Mouse (Mus musculus) intestine, embryonic 14.5 days (tissue): ENCODE data around the gene Acd. TPM values are rescaled to one million over a fixed set of nuclear protein-coding genes. Genes with fewer than 3 reads are reported as not detected.

Experiments used
- ATAC-seq: fragments of 200-750 bp; cut with Nextera tagmentation; replicated peaks from 2 replicates; pipeline ENCODE4 v1.8.0; 2017; ENCODE audit warnings: low read depth, moderate number of reproducible peaks, moderate TSS enrichment, moderate library complexity; ENCODE audit not compliant: low FRiP score, low TSS enrichment
- DNase-seq: peaks from one replicate; pipeline ENCODE4 v3.0.0-alpha.2; 2018; ENCODE audit warnings: low spot score
- H3K27ac ChIP-seq: fragments of 300-500 bp; sonication (generic); 2 replicates; pipeline ENCODE4 v1.5.1; 2014; ENCODE audit warnings: low read depth, mild to moderate bottlenecking, control low read depth
- H3K27me3 ChIP-seq: fragments of 300-500 bp; sonication (generic); replicated peaks from 2 replicates; pipeline ENCODE4 v1.6.1; 2014; ENCODE audit warnings: low read length, control low read depth; ENCODE audit not compliant: control insufficient read depth, insufficient read depth
- H3K36me3 ChIP-seq: fragments of 300-500 bp; sonication (generic); 2 replicates; pipeline ENCODE4 v1.6.1; 2014; ENCODE audit warnings: low read length, control low read depth; ENCODE audit not compliant: control insufficient read depth, insufficient read depth
- H3K4me1 ChIP-seq: fragments of 300-500 bp; sonication (generic); replicated peaks from 2 replicates; pipeline ENCODE4 v1.6.1; 2014; ENCODE audit warnings: low read length, control low read depth, mixed read lengths; ENCODE audit not compliant: control insufficient read depth, insufficient read depth
- H3K4me2 ChIP-seq: fragments of 300-500 bp; sonication (generic); 2 replicates; pipeline ENCODE4 v1.6.1; 2014; ENCODE audit warnings: low read length
- H3K4me3 ChIP-seq: fragments of 300-500 bp; sonication (generic); 2 replicates; pipeline ENCODE4 v1.5.1; 2014; ENCODE audit warnings: low read depth, low read length, control low read depth, mixed read lengths
- H3K9ac ChIP-seq: fragments of 300-500 bp; sonication (generic); 2 replicates; pipeline ENCODE4 v1.6.1; 2014; ENCODE audit warnings: mild to moderate bottlenecking, low read length
- H3K9me3 ChIP-seq: fragments of 300-500 bp; sonication (generic); 2 replicates; pipeline ENCODE4 v1.6.1; 2016; ENCODE audit warnings: low read length, control low read depth; ENCODE audit not compliant: control insufficient read depth
- WGBS: fragments of 180-500 bp; shearing (Covaris S2); extraction: QIAGEN DNeasy Blood & Tissue Kit; methylation state at CpG from one replicate; pipeline ENCODE4 v1.1.7; 2014; 5-methylcytosine and 5-hydroxymethylcytosine counted together
- polyA plus RNA-seq: library from polyadenylated mRNA; unstranded; fragments of >200 nt; fragmentation: Nextera tagmentation; extraction: Ambion mirVana; gene quantifications from 2 replicates; pipeline ENCODE4 v1.2.1, GENCODE M21; 2014

The Acd gene
- polyA plus RNA-seq, 1 experiment from 2014 or later = 61.8 TPM

- ATAC-seq (no peak), DNase-seq (no peak)
- Histone ChIP-seq H3K4me3 (no peak overlapping the region), H3K27me3 (no peaks in the 10 kb centered on the region), H3K36me3 (0 out of 2 replicates have a peak, but pooled peaks cover 2% of the 10 kb centered on the region), H3K9me3 (no peaks in the 10 kb centered on the region), H3K27ac (no peak overlapping the region), H3K4me2 (no peak overlapping the region), H3K9ac (no peak overlapping the region), H3K4me1 (no peaks in the 10 kb centered on the region)
- 76% methylated on average over 4 of the region's 4 CpGs for WGBS
These were observed 18.7 kb upstream of the Acd start for GRCm38 (mm10) chr8:105719637-105720036.

- H3K4me3 ChIP-seq = no peak overlapping the region
These were observed 15.5 kb upstream of the Acd start for GRCm38 (mm10) chr8:105716302-105716945.

GRCm38 (mm10) chr8:105715042-105715441, 14.1 kb upstream of the Acd start:
- ATAC-seq (no peak), DNase-seq (no peak)
- Histone ChIP-seq H3K9ac (no peak overlapping the region), H3K36me3 (no peaks in the 10 kb centered on the region), H3K27ac (no peak overlapping the region), H3K4me1 (no peaks in the 10 kb centered on the region), H3K4me3 (no peak overlapping the region), H3K27me3 (no peaks in the 10 kb centered on the region), H3K9me3 (no peaks in the 10 kb centered on the region), H3K4me2 (no peak overlapping the region)
- 72% methylated on average over 6 of the region's 6 CpGs for WGBS

More at GRCm38 (mm10) chr8:105716302-105716945, 15.5 kb upstream of the Acd start:
- DNase-seq (no peak), ATAC-seq (no peak)
- no peaks in the 10 kb centered on the region for H3K27me3 ChIP-seq
- H3K36me3 ChIP-seq = no peaks in the 10 kb centered on the region
- H3K9me3 ChIP-seq = no peaks in the 10 kb centered on the region
- no peaks in the 10 kb centered on the region for H3K4me1 ChIP-seq
- no peak overlapping the region for H3K9ac ChIP-seq
- H3K27ac ChIP-seq = no peak overlapping the region
- H3K4me2 ChIP-seq = no peak overlapping the region
- WGBS = 87% methylated on average over 15 of the region's 15 CpGs

GRCm38 (mm10) chr8:105714139-105714538, 13.2 kb upstream of the Acd start:
- ATAC-seq = peak; percentile 76; the same call in 1 of the 2 replicates

GRCm38 (mm10) chr8:105712286-105712685, 11.4 kb upstream of the Acd start:
- ATAC-seq = no peak
- WGBS = 80% methylated on average over 3 of the region's 3 CpGs

More at GRCm38 (mm10) chr8:105714139-105714538, 13.2 kb upstream of the Acd start:
- Histone ChIP-seq H3K27ac (no peak overlapping the region), H3K4me3 (no peak overlapping the region), H3K27me3 (no peaks in the 10 kb centered on the region), H3K9me3 (no peaks in the 10 kb centered on the region), H3K4me2 (no peak overlapping the region), H3K36me3 (no peaks in the 10 kb centered on the region), H3K4me1 (no peaks in the 10 kb centered on the region), H3K9ac (no peak overlapping the region)
- peak; percentile 97 for DNase-seq
- WGBS = 5% methylated on average over 3 of the region's 3 CpGs

GRCm38 (mm10) chr8:105709317-105709716, 8.4 kb upstream of the Acd start:
- no peak for DNase-seq
- H3K36me3 ChIP-seq = no peaks in the 10 kb centered on the region; the same call in 1 of the 2 replicates
- WGBS = 70% methylated on average over 12 of the region's 14 CpGs
- H3K4me3 ChIP-seq = no peak overlapping the region
- H3K4me2 ChIP-seq = no peak overlapping the region
- no peak overlapping the region for H3K27ac ChIP-seq
- ATAC-seq = no peak
- H3K4me1 ChIP-seq = 0 out of 2 replicates have a peak, but pooled peaks cover 5% of the 10 kb centered on the region
- H3K9me3 ChIP-seq = no peaks in the 10 kb centered on the region
- no peaks in the 10 kb centered on the region for H3K27me3 ChIP-seq
- H3K9ac ChIP-seq = no peak overlapping the region

More at GRCm38 (mm10) chr8:105712286-105712685, 11.4 kb upstream of the Acd start:
- H3K27ac ChIP-seq = no peak overlapping the region
- no peak overlapping the region for H3K9ac ChIP-seq
- H3K4me1 ChIP-seq = no peaks in the 10 kb centered on the region
- H3K27me3 ChIP-seq = no peaks in the 10 kb centered on the region
- DNase-seq = no peak
- no peak overlapping the region for H3K4me2 ChIP-seq
- H3K36me3 ChIP-seq = no peaks in the 10 kb centered on the region
- no peak overlapping the region for H3K4me3 ChIP-seq
- no peaks in the 10 kb centered on the region for H3K9me3 ChIP-seq

GRCm38 (mm10) chr8:105708675-105709074, 7.8 kb upstream of the Acd start:
- no peaks in the 10 kb centered on the region for H3K9me3 ChIP-seq
- ATAC-seq = no peak
- H3K4me1 ChIP-seq = 0 out of 2 replicates have a peak, but pooled peaks cover 5% of the 10 kb centered on the region
- H3K4me2 ChIP-seq = no peak overlapping the region
- H3K27me3 ChIP-seq = no peaks in the 10 kb centered on the region
- peaks cover 6% of the 10 kb centered on the region for H3K36me3 ChIP-seq
- H3K27ac ChIP-seq = no peak overlapping the region
- no peak for DNase-seq
- 92% methylated on average over 8 of the region's 8 CpGs for WGBS
- H3K9ac ChIP-seq = no peak overlapping the region
- no peak overlapping the region for H3K4me3 ChIP-seq

- Histone ChIP-seq H3K9ac (peak within 1 kb of the TSS; percentile 59), H3K27ac (no peak within 1 kb of the TSS), H3K9me3 (no peaks in the 10 kb centered on the region), H3K27me3 (no peaks in the 10 kb centered on the region), H3K4me3 (peak within 1 kb of the TSS; percentile 82), H3K36me3 (peaks cover 13% of the 10 kb centered on the region), H3K4me1 (0 out of 2 replicates have a peak, but pooled peaks cover 5% of the 10 kb centered on the region), H3K4me2 (peak within 1 kb of the TSS; percentile 95)
- peak; percentile 79 for ATAC-seq
- under 1% methylated on average over 53 of the region's 55 CpGs for WGBS
- peak; percentile 93 for DNase-seq
These were observed 6.8 kb upstream of the Acd start, which contains the start of the genes 4933405L10Rik and Enkd1 for GRCm38 (mm10) chr8:105707498-105708403. Gene 4933405L10Rik, plus strand, starts transcription at chr8:105707655. Gene Enkd1, minus strand, starts transcription at chr8:105708210.
